Mouse (Mus musculus) embryonic fibroblast, embryonic 13.5 days (primary cell): ENCODE measurements around the gene Aldh3b3.

Experiments
- CTCF ChIP-seq: IDR thresholded peaks from 2 replicates; pipeline ENCODE4 v1.5.1; 2011; ENCODE audit warnings: mild to moderate bottlenecking, control low read depth, low read length, moderate library complexity, borderline replicate concordance; ENCODE audit not compliant: insufficient read depth
- POLR2A ChIP-seq: IDR thresholded peaks from 2 replicates; pipeline ENCODE4 v1.6.1; 2011; ENCODE audit warnings: low read depth, mild to moderate bottlenecking, control low read depth, low read length, moderate library complexity

- TF ChIP-seq CTCF = no peak
- no peak for TF ChIP-seq POLR2A
These were observed 29.6 kb downstream of the Aldh3b3 start for GRCm38 (mm10) chr19:3988066-3988465.
